Mouse (Mus musculus) heart, embryonic 15.5 days (tissue): ENCODE data around the gene Rtn4rl1. TPM values are rescaled to one million over a fixed set of nuclear protein-coding genes. Genes with fewer than 3 reads are reported as not detected.
A peak's percentile ranks its signal among the peaks of the same experiment; 100 is the strongest.
"Not testable (repeated sequence)": the region's sequence is repeated elsewhere in the genome, so short reads cannot be mapped to it uniquely, and the experiment has no call there.

ENCODE experiments used
- ATAC-seq: fragments of 200-750 bp; cut with Nextera tagmentation; replicated peaks from 2 replicates; pipeline ENCODE4 v1.8.0; 2017; ENCODE audit warnings: low read depth, moderate TSS enrichment; ENCODE audit not compliant: insufficient number of reproducible peaks, insufficient read depth, low FRiP score
- H3K27ac ChIP-seq: fragments of 300-500 bp; sonication (generic); 2 replicates; pipeline ENCODE4 v1.5.1; 2015; ENCODE audit warnings: mild to moderate bottlenecking, inconsistent platforms
- H3K27me3 ChIP-seq: fragments of 300-500 bp; sonication (generic); 2 replicates; pipeline ENCODE4 v1.6.1; 2015; ENCODE audit warnings: inconsistent platforms
- H3K36me3 ChIP-seq: fragments of 300-500 bp; sonication (generic); 2 replicates; pipeline ENCODE4 v1.6.1; 2015; ENCODE audit warnings: mild to moderate bottlenecking, inconsistent platforms
- H3K4me1 ChIP-seq: fragments of 300-500 bp; sonication (generic); replicated peaks from 2 replicates; pipeline ENCODE4 v1.6.1; 2015; ENCODE audit warnings: inconsistent platforms
- H3K4me2 ChIP-seq: fragments of 300-500 bp; sonication (generic); 2 replicates; pipeline ENCODE4 v1.6.1; 2015; ENCODE audit warnings: inconsistent platforms, mild to moderate bottlenecking, moderate library complexity
- H3K4me3 ChIP-seq: fragments of 300-500 bp; sonication (generic); 2 replicates; pipeline ENCODE4 v1.5.1; 2015; ENCODE audit warnings: mild to moderate bottlenecking, inconsistent platforms
- H3K9ac ChIP-seq: fragments of 300-500 bp; sonication (generic); 2 replicates; pipeline ENCODE4 v1.6.1; 2015; ENCODE audit warnings: mild to moderate bottlenecking, inconsistent platforms
- H3K9me3 ChIP-seq: fragments of 300-500 bp; sonication (generic); replicated peaks from 2 replicates; pipeline ENCODE4 v1.6.1; 2016; ENCODE audit warnings: inconsistent platforms
- WGBS: fragments of 180-500 bp; shearing (Covaris S2); methylation state at CpG from one replicate; pipeline ENCODE4 v1.1.7; 2015; ENCODE audit warnings: mixed read lengths; 5-methylcytosine and 5-hydroxymethylcytosine counted together
- polyA plus RNA-seq: library from polyadenylated mRNA; unstranded; fragments of >200 nt; fragmentation: Nextera tagmentation; extraction: Ambion mirVana; gene quantifications from 2 replicates; pipeline ENCODE4 v1.2.1, GENCODE M21; 2015

Rtn4rl1 gene
- polyA plus RNA-seq, 1 experiment from 2014 or later, result 12.4 TPM

- Histone ChIP-seq H3K9ac (peak overlapping the region; percentile 22; the same call in 1 of the 2 replicates), H3K36me3 (peaks cover 9% of the 10 kb centered on the region; the same call in 1 of the 2 replicates), H3K4me2 (peak overlapping the region; percentile 96), H3K27me3 (peaks cover 51% of the 10 kb centered on the region), H3K9me3 (no peaks in the 10 kb centered on the region), H3K4me1 (peaks cover 63% of the 10 kb centered on the region), H3K27ac (no peak overlapping the region), H3K4me3 (peak overlapping the region; percentile 71)
- ATAC-seq, result peak; percentile 58
- under 1% methylated on average over 71 of the region's 71 CpGs for WGBS
Observed at GRCm38 (mm10) chr11:75173095-75173798, 20.3 kb upstream of the Rtn4rl1 start.

GRCm38 (mm10) chr11:75173799-75174165 lies 19.8 kb upstream of the Rtn4rl1 start:
- Histone ChIP-seq H3K9ac (no peak overlapping the region), H3K4me2 (peak overlapping the region; percentile 96), H3K9me3 (no peaks in the 10 kb centered on the region), H3K36me3 (peaks cover 9% of the 10 kb centered on the region; the same call in 1 of the 2 replicates), H3K27me3 (peaks cover 46% of the 10 kb centered on the region), H3K4me3 (peak overlapping the region; percentile 71), H3K4me1 (peaks cover 61% of the 10 kb centered on the region), H3K27ac (no peak overlapping the region)
- 1% methylated on average over 15 of the region's 15 CpGs for WGBS
- ATAC-seq, result no peak

DNA sequence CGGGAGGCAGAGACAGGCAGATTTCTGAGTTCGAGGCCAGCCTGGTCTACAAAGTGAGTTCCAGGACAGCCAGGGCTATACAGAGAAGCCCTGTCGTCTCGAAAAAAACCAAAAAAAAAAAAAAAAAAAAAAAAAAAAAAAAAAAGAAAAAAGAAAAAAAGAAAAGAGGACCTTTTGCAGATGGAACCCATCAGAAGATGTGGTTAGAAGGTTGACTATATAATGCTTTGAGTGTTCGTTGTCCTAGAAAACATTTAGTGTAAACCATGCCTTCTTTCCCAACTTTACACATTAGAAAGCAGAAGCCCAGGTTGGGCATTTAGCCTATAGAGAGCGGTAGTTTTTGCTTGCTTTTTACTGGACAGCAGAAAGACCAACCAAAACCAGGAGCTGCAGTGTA lies 19.0 kb upstream of the Rtn4rl1 start:
- H3K27ac ChIP-seq, H3K4me2 ChIP-seq, H3K9ac ChIP-seq, ATAC-seq, H3K4me3 ChIP-seq, H3K9me3 ChIP-seq, H3K36me3 ChIP-seq: not testable (repeated sequence)
- Histone ChIP-seq H3K27me3 (peaks cover 39% of the 10 kb centered on the region), H3K4me1 (peaks cover 62% of the 10 kb centered on the region)
- WGBS, result 76% methylated on average over 6 of the region's 6 CpGs

GRCm38 (mm10) chr11:75178011-75178410 lies 15.6 kb upstream of the Rtn4rl1 start:
- peak overlapping the region; percentile 81 for H3K4me3 ChIP-seq
- peaks cover 6% of the 10 kb centered on the region for H3K27me3 ChIP-seq
- WGBS, result 39% methylated on average over 12 of the region's 12 CpGs
- H3K9me3 ChIP-seq, result no peaks in the 10 kb centered on the region
- H3K27ac ChIP-seq, result peak overlapping the region; percentile 77
- peaks cover 24% of the 10 kb centered on the region; the same call in 1 of the 2 replicates for H3K36me3 ChIP-seq
- peak overlapping the region; percentile 80 for H3K9ac ChIP-seq
- H3K4me2 ChIP-seq, result peak overlapping the region; percentile 70
- ATAC-seq, result no peak
- peaks cover 33% of the 10 kb centered on the region for H3K4me1 ChIP-seq

GRCm38 (mm10) chr11:75178672-75179208 lies 14.8 kb upstream of the Rtn4rl1 start, which contains the start of gene Ovca2:
Gene Ovca2, minus strand, starts transcription at chr11:75178835.
- WGBS, result under 1% methylated on average over 33 of the region's 33 CpGs
- peaks cover 30% of the 10 kb centered on the region; the same call in 1 of the 2 replicates for H3K36me3 ChIP-seq

DNA sequence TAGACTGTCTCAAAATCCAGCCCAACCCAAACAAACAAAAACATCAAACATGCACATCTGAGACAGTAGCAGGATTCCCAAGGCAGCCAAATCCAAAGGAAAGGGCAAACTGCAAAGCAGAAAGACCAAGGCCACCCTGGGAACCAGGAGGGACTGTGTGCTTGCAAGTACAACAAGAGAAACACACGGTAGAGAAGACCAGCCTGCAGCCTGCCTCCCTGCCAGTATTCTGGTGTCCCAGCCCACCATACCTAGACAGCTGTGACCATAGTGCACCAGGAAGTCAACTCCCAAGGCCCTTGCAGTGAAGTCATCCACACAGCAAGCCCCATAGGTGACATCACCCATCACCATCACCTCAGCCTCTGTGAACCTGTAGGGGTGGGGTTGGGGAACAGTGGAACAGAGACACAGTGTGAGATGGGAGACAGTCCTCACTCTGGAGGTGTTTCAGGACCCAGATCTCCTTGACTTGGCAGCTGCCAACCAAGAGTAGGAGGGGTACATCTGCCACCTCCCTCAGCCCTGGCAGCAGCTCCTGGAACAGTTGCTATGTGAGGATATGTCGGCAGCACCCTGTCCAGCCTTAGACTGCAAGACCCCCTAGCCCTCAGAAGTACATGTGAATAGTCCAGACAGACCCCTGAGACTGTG lies 9.5 kb upstream of the Rtn4rl1 start:
- ATAC-seq, result no peak

More at GRCm38 (mm10) chr11:75178672-75179208, 14.8 kb upstream of the Rtn4rl1 start, which contains the start of gene Ovca2:
- peak within 1 kb of the TSS; percentile 70 for H3K4me2 ChIP-seq
- H3K9ac ChIP-seq, result peak within 1 kb of the TSS; percentile 80
- H3K4me3 ChIP-seq, result peak within 1 kb of the TSS; percentile 81
- H3K27ac ChIP-seq, result peak within 1 kb of the TSS; percentile 77
- peak; percentile 92 for ATAC-seq
- H3K9me3 ChIP-seq, result no peaks in the 10 kb centered on the region
- H3K4me1 ChIP-seq, result peaks cover 26% of the 10 kb centered on the region
- H3K27me3 ChIP-seq, result no peaks in the 10 kb centered on the region

GRCm38 (mm10) chr11:75184573-75184972 lies 9.0 kb upstream of the Rtn4rl1 start:
- Histone ChIP-seq H3K4me2 (no peak overlapping the region), H3K4me1 (peaks cover 13% of the 10 kb centered on the region), H3K36me3 (peaks cover 23% of the 10 kb centered on the region; the same call in 1 of the 2 replicates), H3K27me3 (no peaks in the 10 kb centered on the region), H3K9me3 (no peaks in the 10 kb centered on the region), H3K27ac (no peak overlapping the region), H3K9ac (no peak overlapping the region), H3K4me3 (no peak overlapping the region)
- 0 out of 2 replicates have a peak, but pooled peaks have one; percentile 3 for ATAC-seq
- WGBS, result 90% methylated on average over 5 of the region's 5 CpGs

More for the DNA sequence above, 9.5 kb upstream of the Rtn4rl1 start:
- peaks cover 13% of the 10 kb centered on the region for H3K4me1 ChIP-seq
- peaks cover 23% of the 10 kb centered on the region; the same call in 1 of the 2 replicates for H3K36me3 ChIP-seq
- no peak overlapping the region for H3K27ac ChIP-seq
- 59% methylated on average over 2 of the region's 2 CpGs for WGBS
- no peak overlapping the region for H3K4me2 ChIP-seq
- no peaks in the 10 kb centered on the region for H3K27me3 ChIP-seq
- no peak overlapping the region for H3K4me3 ChIP-seq
- H3K9me3 ChIP-seq, result no peaks in the 10 kb centered on the region
- H3K9ac ChIP-seq, result no peak overlapping the region

DNA sequence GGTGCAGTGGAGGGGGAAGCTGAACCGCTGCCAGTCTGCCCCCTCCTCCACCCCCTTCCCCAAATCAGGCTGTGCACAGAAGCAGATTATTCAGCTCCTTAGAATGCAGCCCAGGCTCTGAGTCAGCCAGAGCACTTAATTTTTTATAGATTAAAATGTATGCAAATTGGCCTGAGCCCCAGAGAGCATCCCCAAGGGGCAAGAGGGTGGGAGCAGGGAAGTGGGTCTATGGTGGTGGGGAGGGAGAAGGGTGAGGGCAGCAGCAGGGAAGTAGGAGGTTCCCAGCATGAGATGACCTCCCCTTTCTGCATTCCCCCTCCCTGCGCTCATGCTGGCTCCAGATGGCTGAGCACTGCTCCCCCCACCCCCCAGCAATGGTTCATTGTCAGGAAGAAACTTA lies 8.6 kb upstream of the Rtn4rl1 start:
- Histone ChIP-seq H3K27ac (no peak overlapping the region), H3K27me3 (no peaks in the 10 kb centered on the region), H3K9ac (no peak overlapping the region), H3K9me3 (no peaks in the 10 kb centered on the region), H3K4me1 (peaks cover 14% of the 10 kb centered on the region), H3K36me3 (peaks cover 21% of the 10 kb centered on the region; the same call in 1 of the 2 replicates), H3K4me2 (no peak overlapping the region), H3K4me3 (no peak overlapping the region)
- no peak for ATAC-seq
- 86% methylated on average over 1 of the region's 2 CpGs for WGBS

DNA sequence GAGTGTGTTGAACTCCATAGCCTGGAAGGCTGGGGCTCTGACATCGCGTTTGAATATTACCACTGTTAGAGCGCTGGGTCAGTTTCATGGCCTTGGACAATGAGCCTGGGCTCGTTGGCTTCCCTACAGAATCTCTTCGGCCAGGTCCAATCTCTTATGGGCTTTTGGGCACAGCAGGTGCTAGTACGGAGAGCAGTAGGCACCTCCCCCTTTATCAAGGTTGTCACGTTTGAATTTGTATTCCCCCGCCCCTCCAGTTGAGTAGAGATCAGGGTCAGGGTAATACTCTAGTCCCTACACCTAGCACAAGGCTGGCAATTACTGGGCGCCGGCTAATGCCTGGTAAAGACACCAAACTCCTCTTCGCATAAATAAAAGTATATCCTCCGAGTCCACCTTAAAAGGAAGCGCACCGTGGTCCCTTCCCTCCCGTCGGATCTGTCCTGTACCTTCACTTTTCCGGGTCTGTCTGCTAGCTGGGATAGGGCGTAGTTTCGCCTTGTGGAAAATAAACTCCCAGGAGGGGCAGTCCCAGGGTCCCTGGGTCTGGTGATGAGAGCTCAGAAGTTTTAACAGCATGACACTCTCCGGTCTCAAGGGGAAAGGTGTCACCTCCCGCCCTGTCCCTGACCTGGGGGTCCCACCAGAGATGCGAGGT lies 3.7 kb upstream of the Rtn4rl1 start:
- Histone ChIP-seq H3K4me1 (peaks cover 54% of the 10 kb centered on the region), H3K27ac (peak overlapping the region; percentile 51), H3K4me3 (peak overlapping the region; percentile 67), H3K36me3 (peaks cover 2% of the 10 kb centered on the region; the same call in 1 of the 2 replicates), H3K9ac (peak overlapping the region; percentile 70), H3K27me3 (peaks cover 15% of the 10 kb centered on the region), H3K9me3 (no peaks in the 10 kb centered on the region), H3K4me2 (peak overlapping the region; percentile 89)
- 0 out of 2 replicates have a peak, but pooled peaks have one; percentile 0 for ATAC-seq
- 1% methylated on average over 22 of the region's 22 CpGs for WGBS

- peak overlapping the region; percentile 51 for H3K27ac ChIP-seq
- H3K4me3 ChIP-seq, result peak overlapping the region; percentile 67
- peak overlapping the region; percentile 70 for H3K9ac ChIP-seq
- no peaks in the 10 kb centered on the region for H3K9me3 ChIP-seq
- peaks cover 59% of the 10 kb centered on the region for H3K4me1 ChIP-seq
- ATAC-seq, result peak; percentile 65
- H3K36me3 ChIP-seq, result peaks cover 2% of the 10 kb centered on the region; the same call in 1 of the 2 replicates
- WGBS, result under 1% methylated on average over 24 of the region's 24 CpGs
- H3K27me3 ChIP-seq, result peaks cover 20% of the 10 kb centered on the region
- H3K4me2 ChIP-seq, result peak overlapping the region; percentile 89
Observed at GRCm38 (mm10) chr11:75190371-75190724, 3.2 kb upstream of the Rtn4rl1 start.
